Mouse (Mus musculus): ENCODE results near the gene Ppm1h. TPM values are rescaled to one million over a fixed set of nuclear protein-coding genes. Genes with fewer than 3 reads are reported as not detected.

Gene Ppm1h
- polyA plus RNA-seq, 1 experiment from 2014 or later: 33.4 TPM

- H3K9me3 ChIP-seq: no peaks in the 10 kb centered on the region
- no peak overlapping the region for H3K9ac ChIP-seq
- H3K4me3 ChIP-seq: no peak overlapping the region
- H3K4me2 ChIP-seq: no peak overlapping the region
- H3K4me1 ChIP-seq (replicated peaks): peaks cover 13% of the 10 kb centered on the region
- H3K27me3 ChIP-seq: no peaks in the 10 kb centered on the region
- no peaks in the 10 kb centered on the region for H3K36me3 ChIP-seq
- WGBS: 91% methylated on average over 6 of the region's 6 CpGs
- no peak for ATAC-seq (ENCODE audit: low read depth)
- H3K27ac ChIP-seq (replicated peaks): no peak overlapping the region
These were observed 84.4 kb downstream of the Ppm1h start for GRCm38 (mm10) chr10:122762772-122763511.

- Histone ChIP-seq H3K4me2 (no peak overlapping the region), H3K27ac (replicated peaks) (no peak overlapping the region), H3K9me3 (no peaks in the 10 kb centered on the region), H3K36me3 (no peaks in the 10 kb centered on the region), H3K27me3 (no peaks in the 10 kb centered on the region), H3K4me1 (replicated peaks) (peaks cover 20% of the 10 kb centered on the region), H3K4me3 (no peak overlapping the region), H3K9ac (no peak overlapping the region)
- no peak for ATAC-seq (ENCODE audit: low read depth)
- 85% methylated on average over 1 of the region's 1 CpGs for WGBS
These were observed 85.0 kb downstream of the Ppm1h start for GRCm38 (mm10) chr10:122763596-122763995.

- Histone ChIP-seq H3K4me1 (replicated peaks) (peaks cover 30% of the 10 kb centered on the region), H3K9me3 (no peaks in the 10 kb centered on the region), H3K27me3 (no peaks in the 10 kb centered on the region), H3K4me2 (no peak overlapping the region), H3K9ac (no peak overlapping the region), H3K4me3 (no peak overlapping the region), H3K27ac (replicated peaks) (no peak overlapping the region), H3K36me3 (no peaks in the 10 kb centered on the region)
- WGBS: 56% methylated on average over 7 of the region's 7 CpGs
- no peak for ATAC-seq (ENCODE audit: low read depth)
These were observed 86.1 kb downstream of the Ppm1h start for GRCm38 (mm10) chr10:122764653-122765052.

- no peak for ATAC-seq (ENCODE audit: low read depth)
- peaks cover 39% of the 10 kb centered on the region for H3K4me1 ChIP-seq (replicated peaks)
- H3K4me3 ChIP-seq: no peak overlapping the region
- H3K27ac ChIP-seq (replicated peaks): no peak overlapping the region
- H3K4me2 ChIP-seq: no peak overlapping the region
- no peaks in the 10 kb centered on the region for H3K36me3 ChIP-seq
- no peak overlapping the region for H3K9ac ChIP-seq
- 62% methylated on average over 4 of the region's 4 CpGs for WGBS
- H3K27me3 ChIP-seq: no peaks in the 10 kb centered on the region
- H3K9me3 ChIP-seq: no peaks in the 10 kb centered on the region
These were observed 87.0 kb downstream of the Ppm1h start for GRCm38 (mm10) chr10:122765521-122765920.

- Histone ChIP-seq H3K9me3 (no peaks in the 10 kb centered on the region), H3K9ac (no peak overlapping the region), H3K27ac (replicated peaks) (no peak overlapping the region), H3K4me2 (no peak overlapping the region), H3K27me3 (no peaks in the 10 kb centered on the region), H3K4me1 (replicated peaks) (peaks cover 42% of the 10 kb centered on the region), H3K36me3 (no peaks in the 10 kb centered on the region), H3K4me3 (no peak overlapping the region)
- WGBS: 63% methylated on average over 8 of the region's 8 CpGs
- ATAC-seq (ENCODE audit: low read depth): no peak
These were observed 87.4 kb downstream of the Ppm1h start for GRCm38 (mm10) chr10:122765992-122766391.

- H3K36me3 ChIP-seq: no peaks in the 10 kb centered on the region
- WGBS: 56% methylated on average over 13 of the region's 13 CpGs
- no peak overlapping the region for H3K4me2 ChIP-seq
- peaks cover 42% of the 10 kb centered on the region for H3K4me1 ChIP-seq (replicated peaks)
- H3K9ac ChIP-seq: no peak overlapping the region
- no peak overlapping the region; the same call in 1 of the 2 replicates for H3K27ac ChIP-seq (replicated peaks)
- H3K9me3 ChIP-seq: no peaks in the 10 kb centered on the region
- no peaks in the 10 kb centered on the region for H3K27me3 ChIP-seq
- no peak overlapping the region for H3K4me3 ChIP-seq
- ATAC-seq (ENCODE audit: low read depth): no peak
These were observed 89.8 kb downstream of the Ppm1h start for GRCm38 (mm10) chr10:122768204-122768892.

- Histone ChIP-seq H3K27ac (replicated peaks) (no peak overlapping the region; the same call in 1 of the 2 replicates), H3K4me3 (no peak overlapping the region), H3K4me1 (replicated peaks) (peaks cover 42% of the 10 kb centered on the region), H3K9ac (no peak overlapping the region), H3K9me3 (no peaks in the 10 kb centered on the region), H3K4me2 (no peak overlapping the region), H3K27me3 (no peaks in the 10 kb centered on the region), H3K36me3 (no peaks in the 10 kb centered on the region)
- 46% methylated on average over 6 of the region's 6 CpGs for WGBS
- ATAC-seq (ENCODE audit: low read depth): no peak
These were observed 90.4 kb downstream of the Ppm1h start for GRCm38 (mm10) chr10:122768893-122769341.

- Histone ChIP-seq H3K4me1 (replicated peaks) (peaks cover 35% of the 10 kb centered on the region), H3K4me3 (no peak overlapping the region), H3K9me3 (no peaks in the 10 kb centered on the region), H3K27ac (replicated peaks) (peak overlapping the region; percentile 2; the same call in 1 of the 2 replicates), H3K27me3 (no peaks in the 10 kb centered on the region), H3K36me3 (no peaks in the 10 kb centered on the region), H3K4me2 (no peak overlapping the region), H3K9ac (no peak overlapping the region)
- WGBS: 34% methylated on average over 7 of the region's 7 CpGs
- peak; percentile 54; the same call in 1 of the 2 replicates for ATAC-seq (ENCODE audit: low read depth)
These were observed 91.8 kb downstream of the Ppm1h start for GRCm38 (mm10) chr10:122770337-122770736.

- peaks cover 34% of the 10 kb centered on the region for H3K4me1 ChIP-seq (replicated peaks)
- ATAC-seq (ENCODE audit: low read depth): no peak
- H3K9ac ChIP-seq: no peak overlapping the region
- WGBS: 68% methylated on average over 5 of the region's 5 CpGs
- 0 out of 2 replicates have a peak overlapping the region, but pooled peaks have one; percentile 39 for H3K27ac ChIP-seq (replicated peaks)
- H3K27me3 ChIP-seq: no peaks in the 10 kb centered on the region
- no peak overlapping the region for H3K4me2 ChIP-seq
- no peaks in the 10 kb centered on the region for H3K36me3 ChIP-seq
- no peaks in the 10 kb centered on the region for H3K9me3 ChIP-seq
- no peak overlapping the region for H3K4me3 ChIP-seq
These were observed 92.4 kb downstream of the Ppm1h start for GRCm38 (mm10) chr10:122770987-122771386.

- no peaks in the 10 kb centered on the region for H3K9me3 ChIP-seq
- H3K9ac ChIP-seq: no peak overlapping the region
- no peaks in the 10 kb centered on the region for H3K27me3 ChIP-seq
- H3K4me3 ChIP-seq: no peak overlapping the region
- ATAC-seq (ENCODE audit: low read depth): no peak
- no peak overlapping the region for H3K4me2 ChIP-seq
- WGBS: 84% methylated on average over 7 of the region's 7 CpGs
- no peak overlapping the region for H3K27ac ChIP-seq (replicated peaks)
- peaks cover 20% of the 10 kb centered on the region for H3K4me1 ChIP-seq (replicated peaks)
- H3K36me3 ChIP-seq: no peaks in the 10 kb centered on the region
These were observed 95.6 kb downstream of the Ppm1h start for GRCm38 (mm10) chr10:122774169-122774568.

GRCm38 (mm10) chr10:122777436-122777835, 98.9 kb downstream of the Ppm1h start:
- Histone ChIP-seq H3K4me2 (no peak overlapping the region), H3K27me3 (no peaks in the 10 kb centered on the region), H3K36me3 (no peaks in the 10 kb centered on the region), H3K4me3 (no peak overlapping the region), H3K4me1 (replicated peaks) (peaks cover 13% of the 10 kb centered on the region), H3K27ac (replicated peaks) (no peak overlapping the region), H3K9me3 (no peaks in the 10 kb centered on the region), H3K9ac (no peak overlapping the region)
- no peak for ATAC-seq (ENCODE audit: low read depth)
- 72% methylated on average over 3 of the region's 3 CpGs for whole genome bisulfite sequencing

- Histone ChIP-seq H3K4me2 (no peak overlapping the region), H3K9ac (no peak overlapping the region), H3K4me1 (replicated peaks) (peaks cover 17% of the 10 kb centered on the region), H3K36me3 (no peaks in the 10 kb centered on the region), H3K9me3 (no peaks in the 10 kb centered on the region), H3K4me3 (no peak overlapping the region), H3K27me3 (no peaks in the 10 kb centered on the region), H3K27ac (replicated peaks) (no peak overlapping the region)
- ATAC-seq (ENCODE audit: low read depth): no peak
- WGBS: 83% methylated on average over 3 of the region's 3 CpGs
These were observed 99.5 kb downstream of the Ppm1h start for GRCm38 (mm10) chr10:122777939-122778655.

Measured in neural tube, embryonic 13.5 days (tissue).